Mouse (Mus musculus) kidney, adult 8-10 months (tissue): ENCODE data around the gene Gm20481.
A peak's percentile ranks its signal among the peaks of the same experiment; 100 is the strongest.
"Not testable (repeated sequence)": the region's sequence is repeated elsewhere in the genome, so short reads cannot be mapped to it uniquely, and the experiment has no call there.

Source experiments
- DNase-seq, 2 experiments: peaks; one replicate each; pipeline ENCODE4 v3.0.0; 2022

Gm20481 gene

GRCm38 (mm10) chr17:34951636-34952377 is 17.9 kb upstream of the Gm20481 start:
- no peak for DNase-seq

GRCm38 (mm10) chr17:34952378-34953040 is 17.2 kb upstream of the Gm20481 start:
- peak; percentile 69 to 74 for DNase-seq

DNA sequence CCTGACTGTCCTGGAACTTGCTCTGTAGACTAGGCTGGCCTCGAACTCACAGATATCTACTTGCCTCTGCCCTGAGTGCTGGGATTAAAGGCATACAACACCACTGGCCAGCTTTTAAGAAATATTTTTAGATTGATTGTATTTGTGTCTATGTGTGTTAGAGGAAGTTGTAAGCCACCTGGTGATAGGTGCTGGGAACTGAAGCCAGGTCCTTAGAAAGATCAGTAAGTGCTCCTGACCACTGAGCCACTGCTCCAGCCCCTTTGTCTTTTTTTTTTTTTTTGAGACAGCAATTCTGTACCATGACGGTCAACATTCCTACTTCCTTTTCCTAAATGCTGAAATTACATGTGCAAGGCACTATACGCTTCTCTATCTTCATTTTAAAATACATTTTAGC is 16.5 kb upstream of the Gm20481 start:
- DNase-seq = no peak

- DNase-seq = peak in 1 of 2 experiments; percentile 67
Measured at GRCm38 (mm10) chr17:34953904-34954303, 15.8 kb upstream of the Gm20481 start.

DNA sequence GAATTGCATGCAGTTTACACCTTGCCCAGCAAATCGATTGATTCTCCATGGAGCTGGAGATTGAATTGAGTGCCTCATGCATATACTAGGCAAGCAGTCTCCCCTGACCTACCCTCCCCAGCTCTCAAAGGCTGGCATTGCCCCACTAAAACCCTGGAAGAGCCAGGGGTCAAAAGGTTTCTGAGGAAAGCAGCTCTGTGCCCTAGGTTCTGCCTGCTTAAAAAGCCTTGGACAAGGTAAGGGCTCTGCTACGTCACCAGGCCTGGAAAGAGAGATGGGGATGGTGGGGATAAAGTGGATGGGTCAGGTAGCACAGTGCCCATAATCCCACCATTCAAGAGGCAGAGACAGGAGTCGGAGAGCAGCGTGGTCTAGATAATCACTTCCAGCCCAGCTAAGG is 14.9 kb upstream of the Gm20481 start:
- DNase-seq = no peak

DNA sequence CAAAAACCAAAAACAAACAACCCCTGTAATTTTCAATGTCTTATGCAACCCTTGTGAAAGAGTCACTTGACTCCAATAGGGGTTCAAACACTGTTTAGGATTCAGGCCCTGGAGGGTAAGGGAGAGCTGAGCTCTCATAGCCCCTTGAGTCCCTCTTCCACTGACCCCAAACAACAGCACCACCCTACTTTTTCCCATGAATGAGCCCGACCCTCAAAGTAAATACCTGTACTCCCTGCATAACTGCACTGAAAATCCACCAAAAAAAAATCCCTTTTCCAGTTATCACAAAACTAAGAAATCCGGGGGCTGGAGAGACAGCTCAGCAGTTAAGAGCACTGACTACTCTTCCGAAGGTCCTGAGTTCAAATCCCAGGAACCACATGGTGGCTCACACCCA is 13.8 kb upstream of the Gm20481 start:
- no peak for DNase-seq

- DNase-seq = no peak
Measured at GRCm38 (mm10) chr17:34956340-34956739, 13.4 kb upstream of the Gm20481 start.

DNA sequence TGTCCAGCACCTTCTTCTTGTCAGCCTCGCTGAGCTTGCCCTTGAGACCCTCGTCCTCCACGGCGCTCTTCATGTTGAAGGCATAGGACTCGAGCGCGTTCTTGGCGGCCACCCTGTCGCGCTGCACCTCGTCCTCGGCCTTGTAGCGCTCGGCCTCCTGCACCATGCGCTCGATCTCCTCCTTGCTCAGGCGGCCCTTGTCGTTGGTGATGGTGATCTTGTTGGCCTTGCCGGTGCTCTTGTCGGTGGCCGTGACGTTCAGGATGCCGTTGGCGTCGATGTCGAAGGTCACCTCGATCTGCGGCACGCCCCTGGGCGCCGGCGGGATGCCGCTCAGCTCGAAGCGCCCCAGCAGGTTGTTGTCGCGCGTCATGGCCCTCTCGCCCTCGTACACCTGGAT is 12.4 kb upstream of the Gm20481 start:
- DNase-seq = not testable (repeated sequence)

- DNase-seq = not testable (repeated sequence)
Measured at GRCm38 (mm10) chr17:34957966-34958365, 11.7 kb upstream of the Gm20481 start.

DNA sequence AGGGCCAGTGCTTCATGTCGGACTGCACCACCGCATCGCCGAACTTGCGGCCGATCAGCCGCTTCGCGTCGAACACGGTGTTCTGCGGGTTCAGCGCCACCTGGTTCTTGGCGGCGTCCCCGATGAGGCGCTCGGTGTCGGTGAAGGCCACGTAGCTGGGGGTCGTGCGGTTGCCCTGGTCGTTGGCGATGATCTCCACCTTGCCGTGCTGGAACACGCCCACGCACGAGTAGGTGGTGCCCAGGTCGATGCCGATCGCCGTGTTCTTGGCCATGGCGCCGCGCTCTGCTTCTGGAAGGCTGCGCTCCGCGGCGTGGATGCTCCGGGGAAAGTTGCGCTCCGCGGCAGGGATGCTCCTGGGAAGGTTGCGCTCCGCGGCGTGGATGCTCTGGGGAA is 11.0 kb upstream of the Gm20481 start:
- not testable (repeated sequence) for DNase-seq

GRCm38 (mm10) chr17:34959130-34959778 is 10.5 kb upstream of the Gm20481 start, which contains the start of gene Hspa1b:
Gene Hspa1b (minus strand): TSS chr17:34959238.
- DNase-seq = peak; percentile 88 to 92

GRCm38 (mm10) chr17:34959881-34960515 is 9.7 kb upstream of the Gm20481 start:
- peak; percentile 65 to 74 for DNase-seq

GRCm38 (mm10) chr17:34960702-34961493 is 8.8 kb upstream of the Gm20481 start:
- DNase-seq = no peak

GRCm38 (mm10) chr17:34962125-34962524 is 7.6 kb upstream of the Gm20481 start:
- no peak for DNase-seq

DNA sequence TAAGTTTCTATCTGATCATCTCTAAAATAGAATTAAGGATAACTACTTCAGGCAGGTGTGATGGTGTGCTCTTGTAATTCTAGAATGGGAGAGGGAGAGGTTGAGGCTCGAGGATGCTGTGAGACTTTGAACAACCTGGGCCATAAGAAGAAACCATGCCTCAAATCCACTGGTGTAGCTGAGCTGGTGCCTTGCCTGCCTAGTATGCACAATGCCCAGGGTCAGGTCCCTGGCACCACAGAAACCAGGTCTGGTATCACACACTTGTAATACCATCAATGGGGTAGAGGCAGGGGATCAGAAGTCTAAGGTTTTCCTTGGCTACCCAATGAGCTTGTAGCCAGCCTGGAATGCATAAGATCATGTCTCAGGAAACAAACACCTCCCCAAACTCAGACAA is 6.9 kb upstream of the Gm20481 start:
- no peak for DNase-seq

DNA sequence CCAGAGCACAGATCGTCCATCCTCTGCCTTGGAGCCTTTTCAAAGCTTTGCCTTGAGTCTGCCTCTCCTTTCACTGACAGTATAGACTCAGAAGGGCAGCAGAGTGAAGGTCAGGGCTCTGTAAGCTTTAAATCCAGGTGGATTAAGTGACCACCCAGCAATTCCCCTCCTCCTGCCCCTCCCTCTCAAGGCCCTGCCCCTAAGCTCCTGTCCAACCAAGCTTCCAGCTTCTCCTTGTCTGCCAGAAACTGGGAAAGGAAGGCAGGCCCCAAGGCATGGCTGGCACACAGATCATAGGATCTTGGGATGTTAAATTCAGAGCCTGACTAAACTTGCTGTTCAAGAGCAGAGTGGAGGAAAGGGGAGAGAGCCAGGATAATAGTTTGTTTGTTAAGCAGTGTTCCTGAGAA is 5.1 kb upstream of the Gm20481 start:
- peak in 1 of 2 experiments; percentile 76 for DNase-seq

DNA sequence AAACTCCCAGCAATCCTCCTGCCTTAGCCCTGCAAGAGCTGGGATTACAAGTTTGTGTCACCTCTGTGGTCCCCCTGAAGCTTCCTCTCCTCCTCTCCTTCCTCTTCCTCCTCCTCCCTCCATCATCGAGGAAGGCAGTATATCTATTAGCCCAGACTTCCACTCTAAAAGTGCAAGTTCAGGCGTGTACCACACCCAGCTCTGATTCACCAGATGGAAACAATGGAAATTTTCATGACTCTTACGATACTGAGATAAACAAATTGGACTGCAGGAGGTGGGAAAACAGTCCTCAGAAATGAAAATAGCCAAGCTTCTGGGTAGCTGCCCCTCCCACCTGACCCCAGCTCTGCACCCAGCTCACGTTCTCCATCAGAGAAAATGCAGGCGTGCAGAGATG is 4.1 kb upstream of the Gm20481 start:
- no peak for DNase-seq

DNA sequence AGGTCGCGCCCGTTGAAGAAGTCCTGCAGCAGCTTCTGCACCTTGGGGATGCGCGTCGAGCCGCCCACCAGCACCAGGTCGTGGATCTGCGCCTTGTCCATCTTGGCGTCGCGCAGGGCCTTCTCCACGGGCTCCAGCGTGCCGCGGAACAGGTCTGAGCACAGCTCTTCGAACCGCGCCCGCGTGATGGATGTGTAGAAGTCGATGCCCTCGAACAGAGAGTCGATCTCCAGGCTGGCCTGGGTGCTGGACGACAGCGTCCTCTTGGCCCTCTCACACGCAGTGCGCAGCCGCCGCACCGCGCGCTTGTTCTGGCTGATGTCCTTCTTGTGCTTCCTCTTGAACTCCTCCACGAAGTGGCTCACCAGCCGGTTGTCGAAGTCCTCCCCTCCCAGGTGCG is 1.1 kb downstream of the Gm20481 start:
- DNase-seq = peak in 1 of 2 experiments; percentile 1

DNA sequence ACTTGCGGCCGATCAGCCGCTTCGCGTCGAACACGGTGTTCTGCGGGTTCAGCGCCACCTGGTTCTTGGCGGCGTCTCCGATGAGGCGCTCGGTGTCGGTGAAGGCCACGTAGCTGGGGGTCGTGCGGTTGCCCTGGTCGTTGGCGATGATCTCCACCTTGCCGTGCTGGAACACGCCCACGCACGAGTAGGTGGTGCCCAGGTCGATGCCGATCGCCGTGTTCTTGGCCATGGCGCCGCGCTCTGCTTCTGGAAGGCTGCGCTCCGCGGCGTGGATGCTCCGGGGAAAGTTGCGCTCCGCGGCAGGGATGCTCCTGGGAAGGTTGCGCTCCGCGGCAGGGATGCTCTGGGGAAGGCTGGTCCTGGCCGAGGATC is 2.0 kb downstream of the Gm20481 start:
- DNase-seq = peak in 1 of 2 experiments; percentile 3

DNA sequence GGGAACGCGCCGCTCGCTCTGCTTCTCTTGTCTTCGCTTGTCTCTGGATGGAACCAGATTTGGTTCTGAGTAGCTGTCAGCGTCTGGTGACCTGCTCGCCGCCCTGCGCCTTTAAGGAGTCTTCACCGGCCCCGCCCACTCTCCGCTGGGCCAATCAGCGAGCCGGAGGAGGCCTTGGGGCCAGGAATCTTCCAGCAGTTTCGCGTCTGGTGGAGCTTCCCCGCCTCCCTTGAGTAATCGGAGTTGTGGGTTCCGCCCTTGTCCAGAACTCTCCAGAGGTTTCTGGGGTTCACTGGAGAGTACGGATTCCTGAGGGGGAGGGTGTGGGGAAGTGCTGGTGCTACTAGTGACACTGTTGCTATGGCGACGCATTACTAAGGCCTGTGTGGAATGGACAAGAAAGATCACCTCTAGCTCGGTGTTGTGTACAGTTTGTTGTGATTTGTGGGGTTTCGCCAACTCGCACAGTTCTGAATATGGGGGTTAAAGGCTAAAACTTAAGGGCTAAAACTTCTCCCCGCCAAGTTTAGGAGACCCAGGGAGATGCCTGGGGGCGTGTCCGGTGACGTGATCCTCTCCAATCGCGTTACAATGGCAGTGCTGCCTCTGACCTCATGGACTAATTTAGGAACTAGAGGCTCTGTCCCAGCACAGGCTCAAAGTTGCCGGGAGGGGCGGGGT is 2.5 kb downstream of the Gm20481 start, which contains the start of the genes Hspa1a and Hspa1l:
TSS of gene Hspa1a (minus strand) at position 88 of the 681 bp plus-strand sequence.
TSS of gene Hspa1l (plus strand) at position 635 of the 681 bp plus-strand sequence.
- peak; percentile 91 to 95 for DNase-seq
